Mouse (Mus musculus) common myeloid progenitor, adult 5-6 weeks (primary cell): ENCODE data around the gene Gm10251. TPM values are rescaled to one million over a fixed set of nuclear protein-coding genes. Genes with fewer than 3 reads are reported as not detected.
"Not testable (repeated sequence)": the region's sequence is repeated elsewhere in the genome, so short reads cannot be mapped to it uniquely, and the experiment has no call there.

Source experiments
- ATAC-seq: replicated peaks from 2 replicates; pipeline ENCODE4 v1.8.0; 2016; ENCODE audit warnings: low read depth, mild to moderate bottlenecking, moderate TSS enrichment, inconsistent platforms; ENCODE audit not compliant: poor library complexity, severe bottlenecking
- total RNA-seq: library from RNA; stranded (forward); fragments of 200-1000, 187-1606 nt; gene quantifications from 2 replicates; pipeline ENCODE4 v1.2.3, GENCODE M21; 2017

The Gm10251 gene
- total RNA-seq = not detected in 2 replicates

DNA sequence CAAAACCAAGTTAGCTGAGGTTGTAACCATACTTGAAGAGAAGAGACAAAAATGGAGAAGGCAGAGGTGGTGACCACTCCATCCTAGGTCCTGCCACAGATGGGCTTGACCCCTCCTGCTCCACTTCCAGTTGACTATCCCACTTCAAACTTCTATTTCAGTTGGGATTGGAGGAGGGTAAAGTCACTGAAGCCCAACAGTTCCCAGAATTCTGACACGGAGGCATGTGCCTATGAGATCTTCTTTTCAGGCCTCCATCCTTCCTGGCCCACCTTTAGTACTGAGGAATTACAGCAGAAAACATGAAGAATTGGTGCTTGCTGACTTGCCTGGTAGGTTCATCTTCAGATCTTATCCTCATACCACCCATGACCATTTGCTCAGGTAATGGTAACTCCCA lies at the start of gene Gm10251:
Gene Gm10251, minus strand, starts transcription at position 101 of the 400 bp plus-strand sequence.
- ATAC-seq = not testable (repeated sequence)

DNA sequence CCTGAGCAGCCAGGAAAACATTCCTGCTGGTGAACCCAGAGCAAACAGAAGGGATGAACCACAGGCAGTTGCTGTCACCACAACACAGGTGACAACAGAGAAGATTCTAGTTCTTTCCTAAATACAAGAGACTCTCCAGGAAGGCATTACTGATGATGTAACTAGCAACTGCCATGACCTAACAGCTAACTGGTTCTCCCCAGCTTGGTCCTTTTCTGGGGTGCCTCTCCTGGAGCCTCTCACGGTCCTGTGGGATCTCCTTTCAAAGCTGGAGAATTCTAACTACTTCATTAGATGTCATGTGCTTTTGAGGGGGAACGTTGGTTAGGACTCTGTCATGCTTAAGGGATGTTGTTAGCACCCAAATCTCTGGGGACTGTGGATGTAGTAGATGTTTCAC lies 36.2 kb upstream of the Gm10251 start, which contains the start of gene Gm8050:
Gene Gm8050, minus strand, starts transcription at position 101 of the 400 bp plus-strand sequence.
- not testable (repeated sequence) for ATAC-seq

DNA sequence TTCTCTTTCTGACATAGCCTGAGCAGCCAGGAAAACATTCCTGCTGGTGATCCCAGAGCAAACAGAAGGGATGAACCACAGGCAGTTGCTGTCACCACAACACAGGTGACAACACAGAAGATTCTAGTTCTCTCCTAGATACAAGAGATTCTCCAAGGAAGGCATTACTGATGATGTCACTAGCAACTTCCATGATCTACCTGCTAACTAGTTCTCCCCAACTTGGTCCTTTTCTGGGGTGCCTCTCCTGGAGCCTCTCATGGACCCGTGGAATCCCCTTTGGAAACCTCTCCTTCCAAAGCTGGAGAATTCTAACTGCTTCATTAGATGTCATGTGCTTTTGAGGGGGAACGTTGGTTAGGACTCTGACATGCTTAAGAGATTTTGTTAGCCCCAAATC lies 61.7 kb downstream of the Gm10251 start, which contains the start of gene Gm3460:
Gene Gm3460, minus strand, starts transcription at position 101 of the 400 bp plus-strand sequence.
- ATAC-seq = not testable (repeated sequence)

DNA sequence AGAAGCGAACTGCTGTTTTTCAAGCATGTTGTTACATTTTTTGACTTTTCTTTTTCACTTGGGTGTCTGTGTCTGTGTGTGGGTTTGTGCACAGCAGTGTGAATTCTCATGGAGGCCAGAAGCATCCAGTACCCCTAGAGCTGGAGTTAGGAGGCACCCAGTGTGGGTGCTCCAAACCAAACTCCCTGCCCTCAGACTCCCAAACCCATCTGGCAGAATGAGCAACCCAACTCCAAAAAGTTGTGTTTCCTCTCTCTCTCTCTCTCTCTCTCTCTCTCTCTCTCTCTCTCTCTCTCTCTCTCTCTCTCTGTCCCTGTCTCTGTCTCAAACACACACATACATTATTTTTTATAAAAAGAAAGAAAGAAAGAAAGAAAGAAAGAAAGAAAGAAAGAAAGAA lies 77.5 kb downstream of the Gm10251 start:
- ATAC-seq = not testable (repeated sequence)

DNA sequence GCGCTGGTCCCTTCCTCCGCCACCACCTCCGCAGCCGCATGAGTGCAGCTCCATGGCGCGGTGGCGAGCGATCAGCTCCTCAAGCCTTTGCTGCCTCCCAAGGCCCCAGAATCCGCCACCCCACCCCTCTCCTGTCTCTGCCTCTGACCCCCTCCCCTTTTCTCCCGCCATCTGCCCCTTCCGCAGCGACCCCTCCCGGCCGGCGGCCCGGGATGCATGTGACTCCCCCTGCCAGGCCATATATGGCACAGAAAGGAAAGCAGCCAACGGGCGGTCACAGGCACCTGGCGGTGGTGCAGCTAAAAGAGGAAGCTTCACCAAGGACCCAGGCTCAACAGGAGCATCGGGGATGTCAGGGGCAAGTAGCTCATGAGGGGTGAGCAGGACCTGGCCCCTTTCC lies 79.0 kb downstream of the Gm10251 start:
- 0 out of 2 replicates have a peak, but pooled peaks have one; percentile 63 for ATAC-seq

DNA sequence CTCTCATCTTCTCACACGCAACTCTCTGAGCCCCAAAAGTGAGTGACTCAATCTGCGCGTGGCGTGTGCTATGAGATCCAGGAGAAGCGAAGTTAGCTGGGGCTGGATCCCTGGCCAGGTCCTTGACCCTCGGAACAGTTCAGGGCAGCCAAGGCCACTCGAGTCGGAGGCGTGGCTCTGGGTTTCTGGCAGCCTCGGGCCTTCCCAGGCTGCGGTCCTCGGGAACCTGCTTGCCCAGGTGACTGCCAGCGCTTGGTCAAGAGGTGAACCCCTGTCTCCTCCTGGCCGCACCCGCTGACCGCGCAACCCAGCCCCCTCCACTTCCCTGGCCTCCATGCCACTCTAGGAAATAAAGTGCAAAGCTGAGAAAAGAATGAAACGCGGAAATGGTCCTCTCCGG lies 79.4 kb downstream of the Gm10251 start:
- not testable (repeated sequence) for ATAC-seq

GRCm38 (mm10) chr14:6590513-6590912 lies 93.5 kb downstream of the Gm10251 start, which contains the start of gene Gm3629:
Gene Gm3629, minus strand, starts transcription at chr14:6590613.
- ATAC-seq = not testable (repeated sequence)

Other genes starting within 250 kb of the Gm10251 start
- not detected in 2 replicates for gene Gm3594, start 239.6 kb downstream of the Gm10251 start, total RNA-seq
- gene Gm8356, start 146.9 kb downstream of the Gm10251 start, total RNA-seq = not detected in 2 replicates
- not detected in 2 replicates for gene Gm3629, start 93.6 kb downstream of the Gm10251 start, total RNA-seq
- not detected in 2 replicates for gene Gm3460, start 61.8 kb downstream of the Gm10251 start, total RNA-seq
- not detected in 2 replicates for gene Gm8050, start 36.1 kb upstream of the Gm10251 start, total RNA-seq
- gene Gm3636, start 58.2 kb upstream of the Gm10251 start, total RNA-seq = 0.27 and 1.2 TPM in 2 replicates
- gene Gm8362, start 90.2 kb upstream of the Gm10251 start, total RNA-seq = not detected in 2 replicates
- not detected in 2 replicates for gene Gm3642, start 156.1 kb upstream of the Gm10251 start, total RNA-seq
- not detected in 2 replicates for gene Gm3667, start 205.8 kb upstream of the Gm10251 start, total RNA-seq